Mouse (Mus musculus) embryonic facial prominence, embryonic 10.5 days (tissue): ENCODE measurements around the gene Rccd1. TPM values are rescaled to one million over a fixed set of nuclear protein-coding genes. Genes with fewer than 3 reads are reported as not detected.

Source experiments
- polyA plus RNA-seq: library from polyadenylated mRNA; unstranded; fragments of >200 nt; fragmentation: Nextera tagmentation; extraction: Ambion mirVana; gene quantifications from 2 replicates; pipeline ENCODE4 v1.2.1, GENCODE M21; 2016

Gene Rccd1
- polyA plus RNA-seq, 1 experiment from 2014 or later: 12.0 TPM

Other genes starting within 250 kb of the Rccd1 start
- gene Idh2, start 209.1 kb downstream of the Rccd1 start, polyA plus RNA-seq: 522 and 534 TPM in 2 replicates
- 11.4 and 11.9 TPM in 2 replicates for gene Sema4b, start 137.6 kb downstream of the Rccd1 start, polyA plus RNA-seq
- gene Cib1, start 91.6 kb downstream of the Rccd1 start, polyA plus RNA-seq: 67.4 and 70.8 TPM in 2 replicates
- 6.6 and 6.7 TPM in 2 replicates for gene Gdpgp1, start 91.6 kb downstream of the Rccd1 start, polyA plus RNA-seq
- gene Ttll13, start 78.1 kb downstream of the Rccd1 start, polyA plus RNA-seq: 0.57 and 0.89 TPM in 2 replicates
- 42.7 and 43.2 TPM in 2 replicates for gene Ngrn, start 63.2 kb downstream of the Rccd1 start, polyA plus RNA-seq
- 17.3 and 18.0 TPM in 2 replicates for gene Vps33b, start 54.8 kb downstream of the Rccd1 start, polyA plus RNA-seq
- gene Prc1, start 30.0 kb downstream of the Rccd1 start, polyA plus RNA-seq: 196 and 199 TPM in 2 replicates
- 51.3 and 53.3 TPM in 2 replicates for gene Unc45a, start 16.6 kb upstream of the Rccd1 start, polyA plus RNA-seq
- gene Hddc3, start 18.6 kb upstream of the Rccd1 start, polyA plus RNA-seq: 23.3 and 30.3 TPM in 2 replicates
- gene Man2a2, start 46.9 kb upstream of the Rccd1 start, polyA plus RNA-seq: 20.2 and 21.0 TPM in 2 replicates
- gene Fes, start 63.5 kb upstream of the Rccd1 start, polyA plus RNA-seq: 8.2 and 8.4 TPM in 2 replicates
- gene Furin, start 81.0 kb upstream of the Rccd1 start, polyA plus RNA-seq: 6.0 and 6.3 TPM in 2 replicates
- gene Blm, start 210.7 kb upstream of the Rccd1 start, polyA plus RNA-seq: 49.6 and 54.6 TPM in 2 replicates